Mouse (Mus musculus) heart, adult 11 months (tissue): ENCODE measurements around the gene Gmnn.
A peak's percentile ranks its signal among the peaks of the same experiment; 100 is the strongest.

Experiments
- DNase-seq: peaks from one replicate; pipeline ENCODE4 v3.0.0; 2022

Gmnn gene

DNA sequence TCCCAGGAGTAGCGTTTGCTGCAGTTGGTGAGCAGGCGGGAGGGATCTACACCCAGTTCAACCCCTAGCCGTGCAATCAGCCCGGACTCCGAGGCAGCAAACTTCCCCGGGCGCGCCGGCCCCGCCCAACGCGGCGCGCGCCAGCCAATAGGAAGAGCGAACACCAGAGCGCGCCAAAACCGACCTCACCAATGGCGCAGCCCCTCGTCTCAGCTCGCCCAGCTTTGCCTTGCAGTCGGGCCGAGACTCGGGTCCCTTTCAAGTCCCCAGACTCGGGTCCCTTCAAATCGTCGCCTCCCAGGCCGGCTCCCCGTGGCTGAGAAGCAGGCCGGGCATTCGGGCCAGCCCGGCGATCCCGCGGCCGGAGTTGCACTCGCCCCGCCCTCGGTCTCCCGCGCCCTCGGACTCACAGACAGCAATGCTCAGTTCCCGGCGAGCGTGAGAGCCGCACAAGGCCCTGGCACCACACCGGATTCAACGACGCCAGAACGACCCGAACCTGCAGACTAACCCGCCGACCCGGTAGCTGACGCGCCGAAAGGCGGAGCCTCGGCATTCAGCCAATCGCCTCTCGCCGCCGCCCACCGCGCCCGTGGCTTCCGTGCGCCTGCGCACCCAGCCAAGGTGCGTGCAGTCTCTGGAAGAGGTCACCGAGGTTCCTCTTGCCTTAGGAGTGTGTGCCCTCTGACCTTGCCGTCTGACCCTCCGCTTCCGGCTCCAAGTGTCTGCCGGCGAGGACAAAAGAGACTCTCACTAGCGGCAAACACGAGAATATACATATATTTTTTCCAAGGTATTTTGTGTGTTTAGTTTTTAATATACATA lies at the start of gene Gmnn:
TSS of gene Gmnn (minus strand) at position 521 of the 825 bp plus-strand sequence.
- DNase-seq: peak; percentile 99

DNA sequence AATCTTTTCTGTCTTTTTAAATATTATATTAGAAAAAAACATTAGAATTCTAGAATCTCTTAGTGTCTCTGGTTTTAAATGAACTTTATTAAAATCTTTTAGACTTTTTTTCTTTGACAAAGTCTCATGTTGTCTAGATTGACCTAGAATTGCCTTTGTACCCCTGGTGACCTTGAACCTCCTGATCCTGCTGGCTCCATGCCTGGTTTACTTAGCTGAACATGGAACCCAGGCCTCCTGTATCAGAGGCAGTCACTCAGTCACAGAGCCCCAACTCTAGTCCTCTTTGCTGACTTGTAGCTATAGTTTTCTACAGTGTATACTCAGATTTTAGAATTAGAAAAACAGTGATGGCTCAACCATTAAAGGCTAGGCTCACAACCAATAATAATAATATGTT lies 44.4 kb upstream of the Gmnn start:
- DNase-seq: peak; percentile 88

DNA sequence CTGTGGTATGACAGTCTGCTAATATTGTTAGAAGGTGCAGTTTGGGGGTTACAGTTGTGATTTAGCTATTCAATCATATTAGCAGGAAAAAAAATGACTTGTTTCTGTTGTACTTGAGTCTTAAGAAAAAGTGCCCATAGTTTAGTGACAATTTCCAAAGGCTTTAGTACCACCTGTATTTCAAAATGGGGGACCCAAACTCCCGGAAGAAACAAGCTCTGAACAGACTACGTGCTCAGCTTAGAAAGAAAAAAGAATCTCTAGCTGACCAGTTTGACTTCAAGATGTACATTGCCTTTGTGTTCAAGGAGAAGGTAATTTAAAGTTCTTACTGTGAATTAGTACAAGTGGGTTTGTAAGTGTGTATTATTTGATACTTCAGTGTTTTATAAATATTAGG lies 41.5 kb upstream of the Gmnn start:
- no peak for DNase-seq

DNA sequence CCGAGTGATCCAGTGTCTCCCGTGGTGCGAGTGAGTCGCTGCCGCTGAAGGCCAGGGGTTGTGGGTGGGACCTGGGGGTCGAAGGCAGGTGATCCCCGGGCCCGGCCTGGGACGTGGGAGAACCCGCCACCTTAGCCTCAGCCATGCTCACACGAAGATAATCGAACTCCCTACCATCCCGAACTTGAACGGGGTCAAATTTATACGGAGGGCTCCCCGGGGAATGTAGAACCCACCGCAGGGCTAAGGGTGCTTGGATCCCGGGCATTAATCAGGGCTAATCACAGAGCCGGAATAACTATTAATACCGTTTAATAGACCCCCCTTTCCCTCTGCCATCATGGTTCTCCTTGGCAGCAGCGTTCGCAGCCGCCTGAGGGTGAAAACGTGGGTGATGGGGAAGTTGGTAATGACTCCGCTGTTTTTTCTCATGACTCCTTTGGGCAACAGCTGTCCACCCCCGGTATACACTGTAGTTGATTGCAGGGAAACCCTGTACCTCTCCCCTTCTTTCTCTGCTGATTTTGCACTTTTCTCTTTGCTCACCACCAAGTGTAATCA lies 40.5 kb upstream of the Gmnn start:
- peak; percentile 96 for DNase-seq

DNA sequence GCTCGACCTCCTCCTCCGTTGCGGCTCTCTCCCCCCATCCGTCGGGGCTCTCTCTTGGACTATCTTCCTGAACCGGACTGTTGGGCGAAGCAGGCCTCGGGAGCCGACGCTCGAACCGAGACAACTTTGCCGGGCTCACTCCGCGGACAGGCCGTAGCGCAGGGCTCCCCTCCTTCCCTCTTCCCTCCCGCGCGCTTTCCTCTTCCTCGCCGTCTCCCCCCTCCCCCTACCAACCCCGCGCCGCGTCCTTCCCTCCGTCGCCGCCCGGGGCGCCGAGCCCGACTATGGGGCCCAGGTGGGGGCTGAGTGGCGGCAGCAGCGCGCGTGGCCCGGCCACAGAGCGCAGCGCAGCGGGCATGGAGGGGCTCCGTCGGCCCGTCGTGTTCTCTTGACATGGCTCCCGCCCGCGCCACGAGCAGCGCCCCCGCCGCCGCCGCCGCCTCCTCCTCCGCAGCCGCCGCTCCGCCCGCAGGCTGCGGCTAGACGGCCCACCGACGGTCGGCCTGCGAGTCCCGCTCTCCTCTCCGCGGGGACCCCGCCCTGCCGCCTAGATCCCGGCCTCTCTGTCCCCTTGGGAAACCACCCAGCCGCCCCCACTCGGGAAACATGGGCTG lies 39.7 kb upstream of the Gmnn start, which contains the start of gene BC005537:
TSS of gene BC005537 (plus strand) at position 350 of the 614 bp plus-strand sequence.
- DNase-seq: peak; percentile 97

DNA sequence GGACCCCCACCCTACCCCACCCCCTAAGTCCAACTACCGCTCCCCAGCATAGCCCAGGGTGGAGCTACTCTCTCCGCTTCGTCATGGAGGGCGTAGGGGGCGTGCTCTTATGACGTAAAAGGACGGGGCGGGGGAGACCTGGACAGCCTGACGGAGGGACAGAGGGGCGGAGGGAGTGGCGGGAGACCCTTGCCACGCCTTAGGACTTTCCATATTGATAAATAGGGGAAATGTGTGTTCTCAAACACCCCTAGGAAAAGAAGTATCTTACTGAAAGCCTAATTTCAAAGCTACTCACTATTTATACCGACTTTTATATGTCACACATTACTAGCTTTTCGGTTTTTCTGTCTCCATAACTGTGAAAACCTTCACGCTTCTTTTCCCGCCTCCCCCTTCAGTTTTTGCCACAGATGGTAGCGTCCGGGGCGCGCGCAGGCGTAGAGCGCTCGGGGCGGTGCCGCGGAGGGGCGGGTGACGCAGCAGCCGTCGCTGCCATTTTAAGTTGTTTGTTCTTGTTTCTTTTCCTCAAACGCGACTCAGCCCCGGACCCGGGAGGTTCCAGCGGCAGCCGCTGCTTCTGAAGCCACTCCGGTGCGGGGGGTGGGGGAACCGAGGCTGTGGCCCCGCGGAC lies 39.1 kb upstream of the Gmnn start:
- DNase-seq: peak; percentile 100

DNA sequence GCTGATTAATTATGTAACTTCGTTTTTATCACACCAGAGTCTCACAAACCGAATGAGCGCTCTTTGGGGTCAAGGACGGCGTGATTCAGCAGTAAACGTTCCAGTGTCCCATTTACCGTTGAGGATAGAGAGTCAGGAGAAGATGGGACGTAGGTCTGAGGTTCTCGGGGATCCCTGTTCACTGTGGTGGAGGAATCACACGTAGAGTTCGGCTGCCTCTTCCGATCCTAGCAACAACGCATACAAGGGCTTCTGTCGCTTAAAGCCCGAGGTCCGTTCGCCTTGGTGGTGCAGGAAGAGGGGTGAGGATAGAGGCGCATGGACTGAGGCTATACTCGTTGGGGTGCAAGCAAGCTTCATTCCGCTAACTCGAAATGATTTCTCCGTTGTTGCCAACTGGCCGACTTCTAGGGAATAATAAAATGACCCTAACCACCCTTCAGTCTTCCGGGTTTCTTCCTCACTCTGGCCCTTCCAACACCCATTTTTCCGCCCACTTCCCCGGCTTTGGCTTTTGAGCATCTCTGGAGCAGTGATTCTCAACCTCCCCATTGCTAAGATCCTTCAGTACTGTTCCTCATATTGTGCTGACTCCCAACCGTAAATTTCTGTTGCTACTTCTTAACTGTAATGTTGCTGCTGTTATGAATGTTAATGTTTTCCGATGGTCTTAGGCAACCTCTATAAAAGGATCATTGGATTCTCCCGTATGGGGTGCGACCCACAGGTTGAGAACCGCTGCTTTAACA lies 38.4 kb upstream of the Gmnn start:
- DNase-seq: peak; percentile 94

DNA sequence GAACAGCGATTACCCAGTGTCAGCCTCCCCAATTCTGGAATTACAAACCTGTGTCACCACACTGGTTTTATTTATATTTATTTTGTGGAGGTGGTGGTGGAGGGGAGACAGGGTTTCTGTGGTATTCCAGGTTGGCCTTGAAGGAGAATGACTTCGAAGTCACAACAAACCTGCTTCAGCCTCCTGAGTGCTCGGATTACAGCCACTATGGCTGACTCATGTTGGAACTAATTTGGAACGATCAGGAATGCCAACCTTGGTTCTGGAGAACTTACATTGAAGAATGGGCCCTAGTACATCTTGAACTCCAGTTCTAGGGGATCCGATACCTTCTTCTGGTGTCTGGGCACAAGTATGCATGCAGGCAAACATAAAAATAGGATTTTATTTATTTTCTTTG lies 37.7 kb upstream of the Gmnn start:
- peak; percentile 89 for DNase-seq

DNA sequence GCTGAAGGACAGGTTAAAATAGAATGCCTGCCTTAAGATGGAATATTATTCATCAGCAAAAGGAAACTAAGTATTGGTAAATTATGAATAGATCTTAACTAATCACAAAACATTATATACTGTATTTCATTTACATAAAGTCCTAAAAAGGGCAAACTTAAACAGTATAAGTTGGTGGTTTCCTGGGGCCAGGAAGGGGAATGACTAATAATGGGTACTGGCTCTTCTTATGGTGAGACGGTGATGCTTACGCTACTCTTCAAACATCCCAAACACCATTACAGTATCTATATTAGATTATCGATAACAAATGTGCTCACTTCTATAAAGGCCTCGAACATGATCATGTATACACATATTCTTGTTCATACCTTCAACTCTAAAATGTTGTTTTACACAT lies 37.0 kb upstream of the Gmnn start:
- peak; percentile 29 for DNase-seq

DNA sequence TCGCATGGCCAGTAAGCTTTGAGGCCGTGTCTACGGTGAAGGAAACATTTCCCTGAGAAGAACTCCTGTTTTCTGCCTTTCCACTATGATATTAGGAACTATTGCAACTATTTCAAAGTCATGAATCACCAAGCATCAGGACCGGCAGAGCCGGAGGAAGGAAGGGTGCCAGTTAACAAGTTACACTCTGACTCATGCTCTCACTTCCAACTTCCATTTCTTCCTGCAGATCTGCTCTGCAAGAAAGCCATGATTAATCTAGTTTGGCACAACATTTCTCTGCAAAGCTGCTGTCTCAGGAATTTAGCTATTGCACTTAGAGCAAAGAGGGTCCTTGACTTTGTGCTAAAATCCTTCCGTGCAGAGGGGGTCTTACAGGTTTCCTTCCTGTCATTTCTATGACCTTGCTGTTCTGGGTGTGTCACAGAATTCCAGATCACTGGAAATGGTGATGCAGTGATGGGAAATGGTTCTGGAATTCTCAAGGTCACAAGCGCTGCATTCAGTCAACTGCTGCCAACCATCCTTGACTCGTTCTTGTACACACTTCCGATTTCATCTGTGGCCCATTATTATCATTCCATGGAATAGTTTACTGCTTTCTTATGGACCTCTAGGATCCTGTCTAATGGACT lies 30.8 kb upstream of the Gmnn start:
- DNase-seq: peak; percentile 95

DNA sequence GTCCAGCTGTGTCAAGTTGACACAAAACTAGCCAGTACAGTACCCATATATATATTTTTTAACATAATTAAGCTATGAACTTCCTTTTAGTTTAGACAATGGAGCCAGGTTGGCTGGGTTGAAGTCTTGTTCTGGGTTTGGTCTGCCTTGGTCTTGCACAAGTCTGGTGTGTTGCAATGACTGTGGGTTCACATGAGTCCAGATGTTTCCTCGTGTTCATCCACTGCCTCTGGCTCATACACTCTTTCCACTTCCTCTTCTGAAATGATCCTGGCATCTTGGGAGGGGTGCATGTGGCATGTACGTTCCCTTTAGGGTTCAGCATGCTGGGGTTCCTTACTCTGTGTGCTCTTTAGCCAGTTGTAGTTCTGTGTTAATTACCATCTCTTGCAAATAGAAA lies 29.6 kb upstream of the Gmnn start:
- DNase-seq: peak; percentile 98

DNA sequence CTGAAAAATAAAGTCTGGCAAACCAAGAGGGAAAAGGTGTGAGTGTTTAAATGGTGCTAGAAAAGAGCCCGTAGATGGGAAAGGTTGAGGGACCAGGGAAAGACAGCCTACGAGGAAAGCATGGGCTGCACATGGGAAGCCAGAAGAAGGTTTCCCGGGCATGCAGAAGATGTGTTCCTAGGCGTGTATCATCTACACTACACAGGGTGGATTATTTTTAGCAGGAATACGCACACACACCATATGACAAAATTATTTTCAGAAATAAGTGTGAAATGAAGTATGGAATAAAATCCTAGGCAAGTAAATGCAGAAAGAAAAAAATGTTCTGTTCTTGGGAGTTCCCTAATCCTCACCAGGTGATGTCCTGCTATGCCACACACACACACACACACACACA lies 25.8 kb upstream of the Gmnn start:
- DNase-seq: no peak

DNA sequence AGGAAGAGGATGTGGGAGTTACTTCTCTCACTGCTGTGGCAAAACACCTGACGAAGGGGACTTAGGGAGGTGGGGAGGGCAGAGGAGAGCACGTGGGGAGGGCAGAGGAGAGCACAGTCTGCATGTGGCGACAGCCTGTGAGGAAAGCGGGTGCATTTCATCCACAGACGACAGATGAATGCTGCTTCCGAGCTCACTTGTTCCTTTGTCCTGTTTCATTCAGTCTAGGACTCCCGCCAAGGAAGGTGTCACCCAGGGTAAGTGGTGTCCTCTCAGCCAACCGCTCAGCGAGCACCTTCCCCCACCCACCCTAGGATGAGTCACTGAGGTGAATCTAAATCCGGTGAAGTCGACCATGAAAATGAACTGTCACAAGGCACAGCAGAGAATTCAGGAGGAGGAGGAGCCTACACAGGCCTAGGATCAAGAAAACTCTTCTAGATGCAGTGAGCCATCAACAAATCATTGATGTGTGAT lies 24.3 kb upstream of the Gmnn start:
- DNase-seq: peak; percentile 92

DNA sequence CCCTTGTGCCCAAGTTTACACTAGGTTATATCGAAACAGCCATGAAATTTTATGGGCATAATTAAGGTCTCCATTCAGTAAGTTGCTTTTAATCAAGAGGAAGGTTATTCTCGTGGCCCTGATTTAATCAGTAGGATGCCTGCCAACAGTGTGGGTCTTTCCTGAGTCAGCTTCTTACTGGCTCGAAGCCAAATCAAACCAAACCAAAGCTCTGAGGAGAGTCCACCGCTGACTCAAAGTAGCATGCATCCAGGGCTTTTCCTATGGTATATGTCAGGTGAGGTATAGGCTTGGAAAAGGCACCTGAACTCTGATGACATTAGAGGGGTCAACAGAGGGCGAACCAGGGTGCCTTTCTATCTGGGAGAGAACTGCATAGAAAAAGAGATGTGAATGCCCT lies 20.2 kb upstream of the Gmnn start:
- peak; percentile 89 for DNase-seq

DNA sequence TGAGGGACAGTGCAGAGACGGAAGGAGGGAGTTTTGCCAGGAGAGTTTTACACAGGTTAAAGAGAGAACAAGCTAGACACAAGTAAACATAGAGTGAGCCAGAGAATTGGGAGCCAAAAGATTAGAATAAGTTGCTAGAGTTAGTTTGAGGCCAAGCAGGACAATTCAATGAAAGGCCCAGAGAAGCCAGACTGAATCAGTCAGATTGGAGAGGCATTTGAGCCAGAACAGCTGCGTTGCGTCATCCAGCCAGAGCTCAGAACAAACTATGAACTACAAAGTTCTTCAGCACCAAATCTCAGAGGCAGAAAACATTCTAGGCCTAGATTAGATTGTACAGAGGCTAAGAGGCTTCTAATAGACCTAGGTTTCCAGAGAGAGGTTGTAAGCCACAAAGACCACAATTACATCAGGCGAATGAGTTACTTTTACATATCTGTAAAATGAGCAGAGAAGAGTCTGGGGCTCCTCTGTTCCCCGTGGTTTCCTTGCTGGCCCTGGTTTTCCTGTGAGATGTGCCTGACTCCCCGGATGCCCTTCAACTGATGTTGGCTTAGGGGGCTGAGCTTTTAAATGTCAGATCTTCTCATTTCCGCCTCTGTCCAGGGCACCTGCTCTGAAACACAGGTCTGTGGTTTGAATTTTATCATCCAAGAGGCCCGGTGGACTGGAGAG lies 17.1 kb upstream of the Gmnn start:
- DNase-seq: peak; percentile 90

DNA sequence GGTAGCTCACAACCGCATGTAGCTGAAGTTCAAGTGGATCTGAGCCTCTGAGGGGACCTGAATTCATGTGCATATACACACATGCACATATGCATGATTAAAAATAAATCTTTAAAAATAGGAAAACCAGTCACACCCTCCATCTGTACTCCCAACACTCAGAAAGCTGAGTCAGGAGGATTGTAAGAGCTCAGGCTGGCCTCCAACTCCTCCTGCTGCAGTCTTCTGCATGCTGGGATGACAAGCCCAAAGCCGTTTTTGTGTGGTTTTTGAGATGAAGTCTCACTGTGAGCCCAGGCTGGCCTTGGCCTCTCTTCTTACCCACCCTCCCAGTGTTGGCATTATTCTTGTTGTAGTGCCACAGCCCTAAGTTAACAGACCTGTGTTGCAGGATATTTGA lies 16.3 kb upstream of the Gmnn start:
- DNase-seq: peak; percentile 78

DNA sequence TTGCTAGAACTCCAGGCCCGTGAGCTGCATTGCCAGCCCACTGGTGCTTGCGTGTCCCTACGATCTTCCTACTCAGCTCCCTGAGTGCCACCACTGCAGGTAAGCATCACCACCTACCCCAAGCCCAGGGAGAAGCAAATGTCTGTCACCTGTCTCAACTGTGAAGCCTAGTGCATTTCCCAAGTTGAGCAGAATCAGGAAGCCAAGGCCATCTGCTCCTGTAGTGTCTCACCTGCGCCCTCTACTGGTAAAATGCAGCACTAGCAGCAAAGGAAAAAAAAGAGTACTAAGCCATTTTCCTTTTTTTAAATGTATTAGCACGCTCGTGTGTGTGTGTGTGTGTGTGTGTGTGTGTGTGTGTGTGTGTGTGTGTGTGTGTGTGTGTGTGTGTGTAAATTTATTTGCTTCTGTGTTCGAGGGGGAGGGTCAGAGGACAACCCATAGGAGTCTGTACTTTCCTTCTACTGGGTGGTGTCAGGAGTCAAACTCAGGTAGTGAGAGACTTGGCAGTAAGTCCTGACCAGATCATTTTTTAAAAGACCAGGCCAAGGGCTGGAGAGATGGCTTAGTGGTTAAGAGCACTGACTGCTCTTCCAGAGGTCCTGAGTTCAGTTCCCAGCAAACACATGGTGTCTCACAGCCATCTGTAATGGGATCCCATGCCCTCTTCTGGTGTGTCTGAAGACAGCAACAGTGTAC lies 14.6 kb upstream of the Gmnn start:
- peak; percentile 91 for DNase-seq

DNA sequence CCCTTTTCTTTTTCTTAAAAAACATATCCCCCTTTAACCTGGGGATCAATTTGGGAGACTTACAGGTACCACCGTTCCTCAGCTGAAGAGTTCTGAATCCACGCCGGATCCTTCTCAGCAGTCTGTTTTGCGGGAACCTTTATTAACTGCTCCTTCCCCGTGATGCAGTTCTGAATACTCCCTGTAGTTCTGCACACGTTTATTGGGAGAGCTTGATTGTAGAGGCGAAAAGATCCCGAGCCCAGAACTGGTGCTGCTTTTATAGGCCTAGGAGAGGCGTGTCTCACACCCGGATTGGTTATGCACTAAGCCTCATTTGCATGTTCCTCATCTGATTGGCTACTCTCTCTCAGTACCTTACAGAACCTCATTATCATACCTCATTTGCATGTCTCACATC lies 9.8 kb upstream of the Gmnn start:
- peak; percentile 37 for DNase-seq

DNA sequence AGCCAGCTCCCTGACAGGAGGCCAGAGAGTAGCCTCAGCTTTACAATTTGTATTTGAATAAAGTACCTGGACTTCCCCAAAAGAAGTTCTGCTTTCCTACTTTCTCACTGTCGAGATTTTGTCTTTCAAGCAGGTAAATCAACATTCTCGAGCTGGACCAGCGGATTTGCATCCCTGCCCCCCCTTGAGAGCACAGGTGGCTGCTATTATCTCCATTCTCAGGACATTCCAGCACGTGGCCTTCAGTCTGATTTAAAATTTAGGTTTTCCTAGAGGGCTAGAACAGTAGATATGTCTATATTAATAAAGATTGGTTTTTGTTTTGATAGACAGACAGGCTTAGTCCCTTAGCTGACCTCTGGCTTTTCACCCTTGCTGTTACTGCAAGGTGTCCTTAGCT lies 6.1 kb upstream of the Gmnn start:
- peak; percentile 33 for DNase-seq

DNA sequence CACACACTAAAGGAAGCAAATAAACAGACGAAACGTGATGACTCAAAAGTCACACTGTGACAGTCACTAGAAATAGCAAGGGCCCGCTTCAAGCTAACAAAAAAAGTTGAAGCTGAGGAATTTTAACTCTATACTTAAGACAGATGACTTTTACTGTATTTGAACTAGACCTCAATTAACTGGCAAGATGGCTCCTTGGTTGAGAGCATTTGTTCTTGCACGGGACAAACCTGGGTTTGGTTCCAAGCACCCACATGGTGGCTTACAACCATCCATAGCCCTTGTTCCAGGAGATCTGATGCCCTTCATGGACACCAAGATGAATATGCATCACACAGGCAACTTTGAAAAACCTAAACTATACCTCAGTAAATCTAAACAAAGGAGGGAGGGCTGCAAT lies 531 bp upstream of the Gmnn start:
- peak; percentile 61 for DNase-seq

DNA sequence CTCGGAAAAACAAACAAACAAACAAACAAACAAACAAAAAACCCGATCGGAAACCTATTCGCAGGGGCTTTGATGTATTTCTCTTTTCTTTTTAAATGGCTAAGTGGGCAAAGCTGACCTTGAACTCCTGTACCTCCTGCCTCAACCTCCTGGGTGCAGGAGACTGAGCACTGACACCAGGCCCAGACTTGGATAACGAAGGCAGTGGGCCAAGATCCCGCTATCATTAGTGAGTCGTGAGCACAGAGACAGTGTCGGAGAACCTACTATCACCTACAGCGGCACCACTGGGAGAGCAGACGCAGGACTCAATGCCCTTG lies 680 bp downstream of the Gmnn start:
- DNase-seq: no peak
